Mouse (Mus musculus): ENCODE measurements around the gene Fam184a.

GRCm38 (mm10) chr10:53608274-53608673 is 142.6 kb downstream of the Fam184a start:
- TF ChIP-seq CTCF (IDR thresholded peaks at IDR 0.05; ENCODE audit: low read depth, low read length) (no peak), POLR2A (IDR thresholded peaks at IDR 0.05; ENCODE audit: extremely low read depth, insufficient read depth, low read length) (no peak)

Measured in liver, adult 2 months (tissue).